Mouse (Mus musculus): ENCODE measurements around the gene Casp8. TPM values are rescaled to one million over a fixed set of nuclear protein-coding genes. Genes with fewer than 3 reads are reported as not detected.
A peak's percentile ranks its signal among the peaks of the same experiment; 100 is the strongest.
"Not testable (repeated sequence)": the region's sequence is repeated elsewhere in the genome, so short reads cannot be mapped to it uniquely, and the experiment has no call there.

The Casp8 gene
- polyA plus RNA-seq (2015; fragmentation: Nextera tagmentation; extraction: Ambion mirVana), result 28.0 and 31.3 TPM in 2 replicates

GRCm38 (mm10) chr1:58795291-58796058, at the start of gene Casp8:
TSS of gene Casp8 (plus strand) at chr1:58795374.
- H3K9ac ChIP-seq (ENCODE audit: low read depth, low read length), result peak within 1 kb of the TSS; percentile 72
- TF ChIP-seq CTCF (IDR thresholded peaks at IDR 0.05; ENCODE audit: low read depth), result peak; percentile 18; the same call in 1 of the 2 replicates
- no peaks in the 10 kb centered on the region for H3K27me3 ChIP-seq (ENCODE audit: insufficient read depth, low read length)
- peak within 1 kb of the TSS; percentile 91 for H3K4me2 ChIP-seq (ENCODE audit: low read length)
- peak within 1 kb of the TSS; percentile 91 for H3K27ac ChIP-seq
- H3K4me3 ChIP-seq (replicated peaks; ENCODE audit: low read depth, low read length), result peak within 1 kb of the TSS; percentile 64
- peak; percentile 88 for DNase-seq (ENCODE audit: low spot score)
- no peaks in the 10 kb centered on the region; the same call in 1 of the 2 replicates for H3K9me3 ChIP-seq (replicated peaks; ENCODE audit: low read length)
- under 1% methylated on average over 42 of the region's 42 CpGs for WGBS
- 0 out of 2 replicates have a peak, but pooled peaks cover 8% of the 10 kb centered on the region for H3K4me1 ChIP-seq (replicated peaks; ENCODE audit: insufficient read depth, low read length)
- ATAC-seq (replicated peaks; ENCODE audit: low FRiP score, low read depth), result peak; percentile 96
- 0 out of 2 replicates have a peak, but pooled peaks cover 6% of the 10 kb centered on the region for H3K36me3 ChIP-seq (ENCODE audit: insufficient read depth, low read length)

GRCm38 (mm10) chr1:58746880-58747279, 48.3 kb upstream of the Casp8 start:
- H3K27ac ChIP-seq, result no peak overlapping the region
- H3K9ac ChIP-seq (ENCODE audit: low read depth, low read length), result no peak overlapping the region
- WGBS, result 72% methylated on average over 9 of the region's 9 CpGs

GRCm38 (mm10) chr1:58759451-58759850, 35.7 kb upstream of the Casp8 start:
- Histone ChIP-seq H3K9me3 (replicated peaks; ENCODE audit: low read length) (no peaks in the 10 kb centered on the region), H3K27ac (no peak overlapping the region), H3K4me3 (replicated peaks; ENCODE audit: low read depth, low read length) (no peak overlapping the region), H3K27me3 (ENCODE audit: insufficient read depth, low read length) (no peaks in the 10 kb centered on the region), H3K9ac (ENCODE audit: low read depth, low read length) (no peak overlapping the region), H3K36me3 (ENCODE audit: insufficient read depth, low read length) (peaks cover 34% of the 10 kb centered on the region), H3K4me1 (replicated peaks; ENCODE audit: insufficient read depth, low read length) (no peaks in the 10 kb centered on the region), H3K4me2 (ENCODE audit: low read length) (no peak overlapping the region)
- WGBS, result 100% methylated on average over 3 of the region's 3 CpGs
- no peak for DNase-seq (ENCODE audit: low spot score)
- no peak for ATAC-seq (replicated peaks; ENCODE audit: low FRiP score, low read depth)
- TF ChIP-seq CTCF (IDR thresholded peaks at IDR 0.05; ENCODE audit: low read depth), result no peak

More at GRCm38 (mm10) chr1:58746880-58747279, 48.3 kb upstream of the Casp8 start:
- H3K9me3 ChIP-seq (replicated peaks; ENCODE audit: low read length), result no peaks in the 10 kb centered on the region
- no peaks in the 10 kb centered on the region for H3K4me1 ChIP-seq (replicated peaks; ENCODE audit: insufficient read depth, low read length)
- no peak overlapping the region for H3K4me3 ChIP-seq (replicated peaks; ENCODE audit: low read depth, low read length)
- peaks cover 66% of the 10 kb centered on the region for H3K36me3 ChIP-seq (ENCODE audit: insufficient read depth, low read length)
- peak; percentile 46 for DNase-seq (ENCODE audit: low spot score)
- H3K27me3 ChIP-seq (ENCODE audit: insufficient read depth, low read length), result no peaks in the 10 kb centered on the region
- no peak for ATAC-seq (replicated peaks; ENCODE audit: low FRiP score, low read depth)
- no peak overlapping the region for H3K4me2 ChIP-seq (ENCODE audit: low read length)
- TF ChIP-seq CTCF (IDR thresholded peaks at IDR 0.05; ENCODE audit: low read depth), result peak; percentile 64

- no peaks in the 10 kb centered on the region for H3K27me3 ChIP-seq (ENCODE audit: insufficient read depth, low read length)
- no peak overlapping the region for H3K4me3 ChIP-seq (replicated peaks; ENCODE audit: low read depth, low read length)
- WGBS, result 82% methylated on average over 1 of the region's 1 CpGs
- H3K27ac ChIP-seq, result no peak overlapping the region
- H3K9me3 ChIP-seq (replicated peaks; ENCODE audit: low read length), result no peaks in the 10 kb centered on the region
- ATAC-seq (replicated peaks; ENCODE audit: low FRiP score, low read depth) (no peak), DNase-seq (ENCODE audit: low spot score) (no peak)
- no peak overlapping the region for H3K9ac ChIP-seq (ENCODE audit: low read depth, low read length)
- H3K36me3 ChIP-seq (ENCODE audit: insufficient read depth, low read length), result peaks cover 26% of the 10 kb centered on the region
- TF ChIP-seq CTCF (IDR thresholded peaks at IDR 0.05; ENCODE audit: low read depth), result no peak
- H3K4me1 ChIP-seq (replicated peaks; ENCODE audit: insufficient read depth, low read length), result no peaks in the 10 kb centered on the region
- H3K4me2 ChIP-seq (ENCODE audit: low read length), result no peak overlapping the region
Observed at GRCm38 (mm10) chr1:58760581-58760980, 34.6 kb upstream of the Casp8 start.

GRCm38 (mm10) chr1:58761391-58762275, 33.5 kb upstream of the Casp8 start:
- 74% methylated on average over 5 of the region's 5 CpGs for WGBS
- not testable (repeated sequence) for H3K4me2 ChIP-seq (ENCODE audit: low read length); H3K4me1 ChIP-seq (replicated peaks; ENCODE audit: insufficient read depth, low read length); H3K9me3 ChIP-seq (replicated peaks; ENCODE audit: low read length); H3K9ac ChIP-seq (ENCODE audit: low read depth, low read length); ATAC-seq (replicated peaks; ENCODE audit: low FRiP score, low read depth); DNase-seq (ENCODE audit: low spot score); H3K27me3 ChIP-seq (ENCODE audit: insufficient read depth, low read length); H3K4me3 ChIP-seq (replicated peaks; ENCODE audit: low read depth, low read length)
- H3K27ac ChIP-seq, result 0 out of 2 replicates have a peak overlapping the region, but pooled peaks have one; percentile 25
- peaks cover 20% of the 10 kb centered on the region; the same call in 1 of the 2 replicates for H3K36me3 ChIP-seq (ENCODE audit: insufficient read depth, low read length)
- peak; percentile 39; the same call in 1 of the 2 replicates for TF ChIP-seq CTCF (IDR thresholded peaks at IDR 0.05; ENCODE audit: low read depth)

- H3K4me2 ChIP-seq (ENCODE audit: low read length), result no peak overlapping the region
- no peaks in the 10 kb centered on the region for H3K27me3 ChIP-seq (ENCODE audit: insufficient read depth, low read length)
- 76% methylated on average over 5 of the region's 5 CpGs for whole genome bisulfite sequencing
- no peak for TF ChIP-seq CTCF (IDR thresholded peaks at IDR 0.05; ENCODE audit: low read depth)
- DNase-seq (ENCODE audit: low spot score) (no peak), ATAC-seq (replicated peaks; ENCODE audit: low FRiP score, low read depth) (no peak)
- peaks cover 20% of the 10 kb centered on the region; the same call in 1 of the 2 replicates for H3K36me3 ChIP-seq (ENCODE audit: insufficient read depth, low read length)
- no peak overlapping the region for H3K9ac ChIP-seq (ENCODE audit: low read depth, low read length)
- H3K9me3 ChIP-seq (replicated peaks; ENCODE audit: low read length), result no peaks in the 10 kb centered on the region
- H3K4me3 ChIP-seq (replicated peaks; ENCODE audit: low read depth, low read length), result no peak overlapping the region
- no peaks in the 10 kb centered on the region for H3K4me1 ChIP-seq (replicated peaks; ENCODE audit: insufficient read depth, low read length)
- H3K27ac ChIP-seq, result no peak overlapping the region
Observed at GRCm38 (mm10) chr1:58762576-58762975, 32.6 kb upstream of the Casp8 start.

GRCm38 (mm10) chr1:58766446-58766845, 28.7 kb upstream of the Casp8 start:
- WGBS, result 78% methylated on average over 4 of the region's 4 CpGs
- not testable (repeated sequence) for DNase-seq (ENCODE audit: low spot score)

More at GRCm38 (mm10) chr1:58766446-58766845, 28.7 kb upstream of the Casp8 start:
- not testable (repeated sequence) for H3K9ac ChIP-seq (ENCODE audit: low read depth, low read length); H3K9me3 ChIP-seq (replicated peaks; ENCODE audit: low read length); H3K27ac ChIP-seq; H3K4me3 ChIP-seq (replicated peaks; ENCODE audit: low read depth, low read length); H3K36me3 ChIP-seq (ENCODE audit: insufficient read depth, low read length); H3K27me3 ChIP-seq (ENCODE audit: insufficient read depth, low read length); H3K4me1 ChIP-seq (replicated peaks; ENCODE audit: insufficient read depth, low read length); ATAC-seq (replicated peaks; ENCODE audit: low FRiP score, low read depth); H3K4me2 ChIP-seq (ENCODE audit: low read length)
